Mouse (Mus musculus) layer of hippocampus, adult 8-10 months (tissue): ENCODE measurements around the gene Ubash3b. TPM values are rescaled to one million over a fixed set of nuclear protein-coding genes. Genes with fewer than 3 reads are reported as not detected.

ENCODE experiments used
- DNase-seq, 2 experiments: peaks; one replicate each; pipeline ENCODE4 v3.0.0; 2022; ENCODE audit warnings: low spot score in 2 of 2
- total RNA-seq, 4 experiments: library from RNA; stranded (reverse); gene quantifications; 2 replicates each; pipeline ENCODE4 v1.2.4; 2022

The Ubash3b gene
- total RNA-seq, 4 experiments from 2014 or later, result 26.1 to 30.8 (median 29.7) TPM

- peak in 1 of 2 experiments; percentile 50 for DNase-seq
Observed at GRCm38 (mm10) chr9:41136691-41137467, 24.6 kb downstream of the Ubash3b start.

GRCm38 (mm10) chr9:41136273-41136672 lies 25.2 kb downstream of the Ubash3b start:
- DNase-seq, result no peak

GRCm38 (mm10) chr9:41134907-41135306 lies 26.6 kb downstream of the Ubash3b start:
- DNase-seq, result no peak

GRCm38 (mm10) chr9:41130563-41130962 lies 30.9 kb downstream of the Ubash3b start:
- no peak for DNase-seq

GRCm38 (mm10) chr9:41129802-41130480 lies 31.6 kb downstream of the Ubash3b start:
- DNase-seq, result no peak

- no peak for DNase-seq
Observed at GRCm38 (mm10) chr9:41129273-41129672, 32.2 kb downstream of the Ubash3b start.

- DNase-seq, result no peak
Observed at GRCm38 (mm10) chr9:41126723-41127122, 34.8 kb downstream of the Ubash3b start.

- DNase-seq, result no peak
Observed at GRCm38 (mm10) chr9:41124305-41124704, 37.2 kb downstream of the Ubash3b start.

- DNase-seq, result no peak
Observed at GRCm38 (mm10) chr9:41122390-41123110, 38.9 kb downstream of the Ubash3b start.

GRCm38 (mm10) chr9:41121701-41122354 lies 39.7 kb downstream of the Ubash3b start:
- DNase-seq, result no peak

- DNase-seq, result no peak
Observed at GRCm38 (mm10) chr9:41119958-41120357, 41.5 kb downstream of the Ubash3b start.

- peak in 1 of 2 experiments; percentile 37 for DNase-seq
Observed at GRCm38 (mm10) chr9:41118065-41118464, 43.4 kb downstream of the Ubash3b start.

GRCm38 (mm10) chr9:41116126-41116525 lies 45.4 kb downstream of the Ubash3b start:
- no peak for DNase-seq

- no peak for DNase-seq
Observed at GRCm38 (mm10) chr9:41114367-41114766, 47.1 kb downstream of the Ubash3b start.

- DNase-seq, result no peak
Observed at GRCm38 (mm10) chr9:41109749-41110148, 51.7 kb downstream of the Ubash3b start.

GRCm38 (mm10) chr9:41108324-41109180 lies 52.9 kb downstream of the Ubash3b start:
- peak; percentile 81 to 85 for DNase-seq

GRCm38 (mm10) chr9:41105201-41105643 lies 56.3 kb downstream of the Ubash3b start:
- DNase-seq, result no peak

GRCm38 (mm10) chr9:41103722-41104121 lies 57.8 kb downstream of the Ubash3b start:
- DNase-seq, result no peak

GRCm38 (mm10) chr9:41102613-41103012 lies 58.9 kb downstream of the Ubash3b start:
- no peak for DNase-seq

GRCm38 (mm10) chr9:41099897-41100296 lies 61.6 kb downstream of the Ubash3b start:
- no peak for DNase-seq
